Mouse (Mus musculus): ENCODE measurements around the gene Mis18bp1. TPM values are rescaled to one million over a fixed set of nuclear protein-coding genes. Genes with fewer than 3 reads are reported as not detected.
A peak's percentile ranks its signal among the peaks of the same experiment; 100 is the strongest.

The Mis18bp1 gene
- total RNA-seq (2014; rRNA removed), result 2.6 and 4.3 TPM in 2 replicates
- 4.5 and 4.7 TPM in 2 replicates for polyA plus RNA-seq (2015; fragmentation: Nextera tagmentation; extraction: Ambion mirVana)

- Histone ChIP-seq H3K36me3 (ENCODE audit: insufficient read depth, low read length) (no peaks in the 10 kb centered on the region), H3K4me1 (ENCODE audit: insufficient read depth, low read length) (no peaks in the 10 kb centered on the region), H3K27me3 (ENCODE audit: insufficient read depth, low read length) (no peaks in the 10 kb centered on the region), H3K9me3 (ENCODE audit: low read length) (no peaks in the 10 kb centered on the region), H3K4me2 (ENCODE audit: low read depth, low read length, poor library complexity, severe bottlenecking) (peak within 1 kb of the TSS; percentile 78), H3K4me3 (ENCODE audit: low read depth, low read length) (peak within 1 kb of the TSS; percentile 67), H3K9ac (replicated peaks; ENCODE audit: low read length, poor library complexity, severe bottlenecking) (peak within 1 kb of the TSS; percentile 57), H3K27ac (ENCODE audit: low read depth, low read length) (peak within 1 kb of the TSS; percentile 80)
- DNase-seq (ENCODE audit: low spot score) (peak; percentile 97), ATAC-seq (ENCODE audit: low FRiP score) (peak; percentile 99)
- no peak for TF ChIP-seq CTCF (IDR thresholded peaks at IDR 0.05)
- WGBS, result under 1% methylated on average over 69 of the region's 70 CpGs
These were observed at the start of gene Mis18bp1 for GRCm38 (mm10) chr12:65172021-65172951. Gene Mis18bp1 (minus strand): TSS chr12:65172604.

GRCm38 (mm10) chr12:65216404-65216840 lies 44.0 kb upstream of the Mis18bp1 start:
- 34% methylated on average over 6 of the region's 6 CpGs for WGBS
- Histone ChIP-seq H3K4me3 (ENCODE audit: low read depth, low read length) (no peak overlapping the region), H3K27ac (ENCODE audit: low read depth, low read length) (no peak overlapping the region), H3K4me2 (ENCODE audit: low read depth, low read length, poor library complexity, severe bottlenecking) (no peak overlapping the region), H3K27me3 (ENCODE audit: insufficient read depth, low read length) (no peaks in the 10 kb centered on the region), H3K9ac (replicated peaks; ENCODE audit: low read length, poor library complexity, severe bottlenecking) (no peak overlapping the region), H3K9me3 (ENCODE audit: low read length) (no peaks in the 10 kb centered on the region), H3K36me3 (ENCODE audit: insufficient read depth, low read length) (no peaks in the 10 kb centered on the region), H3K4me1 (ENCODE audit: insufficient read depth, low read length) (no peaks in the 10 kb centered on the region)
- TF ChIP-seq CTCF (IDR thresholded peaks at IDR 0.05), result no peak
- ATAC-seq (ENCODE audit: low FRiP score) (peak; percentile 58; the same call in 1 of the 2 replicates), DNase-seq (ENCODE audit: low spot score) (peak; percentile 29)

- Histone ChIP-seq H3K27ac (ENCODE audit: low read depth, low read length) (no peak overlapping the region), H3K9ac (replicated peaks; ENCODE audit: low read length, poor library complexity, severe bottlenecking) (no peak overlapping the region), H3K36me3 (ENCODE audit: insufficient read depth, low read length) (no peaks in the 10 kb centered on the region), H3K4me3 (ENCODE audit: low read depth, low read length) (no peak overlapping the region), H3K9me3 (ENCODE audit: low read length) (no peaks in the 10 kb centered on the region), H3K4me1 (ENCODE audit: insufficient read depth, low read length) (no peaks in the 10 kb centered on the region), H3K27me3 (ENCODE audit: insufficient read depth, low read length) (no peaks in the 10 kb centered on the region), H3K4me2 (ENCODE audit: low read depth, low read length, poor library complexity, severe bottlenecking) (no peak overlapping the region)
- TF ChIP-seq CTCF (IDR thresholded peaks at IDR 0.05), result no peak
- WGBS, result 9% methylated on average over 1 of the region's 1 CpGs
- no peak for DNase-seq (ENCODE audit: low spot score)
- no peak for ATAC-seq (ENCODE audit: low FRiP score)
These were observed 34.0 kb upstream of the Mis18bp1 start for GRCm38 (mm10) chr12:65206431-65206830.

- DNase-seq (ENCODE audit: low spot score), result no peak
- TF ChIP-seq CTCF (IDR thresholded peaks at IDR 0.05), result no peak
- Histone ChIP-seq H3K4me1 (ENCODE audit: insufficient read depth, low read length) (no peaks in the 10 kb centered on the region), H3K27ac (ENCODE audit: low read depth, low read length) (no peak overlapping the region), H3K36me3 (ENCODE audit: insufficient read depth, low read length) (no peaks in the 10 kb centered on the region), H3K9me3 (ENCODE audit: low read length) (no peaks in the 10 kb centered on the region), H3K4me3 (ENCODE audit: low read depth, low read length) (no peak overlapping the region), H3K9ac (replicated peaks; ENCODE audit: low read length, poor library complexity, severe bottlenecking) (no peak overlapping the region), H3K4me2 (ENCODE audit: low read depth, low read length, poor library complexity, severe bottlenecking) (no peak overlapping the region), H3K27me3 (ENCODE audit: insufficient read depth, low read length) (no peaks in the 10 kb centered on the region)
- ATAC-seq (ENCODE audit: low FRiP score), result no peak
- 96% methylated on average over 2 of the region's 2 CpGs for WGBS
These were observed 29.4 kb upstream of the Mis18bp1 start for GRCm38 (mm10) chr12:65201812-65202211.

GRCm38 (mm10) chr12:65194003-65194530 lies 21.7 kb upstream of the Mis18bp1 start:
- H3K27me3 ChIP-seq (ENCODE audit: insufficient read depth, low read length), result no peaks in the 10 kb centered on the region
- no peaks in the 10 kb centered on the region for H3K9me3 ChIP-seq (ENCODE audit: low read length)
- DNase-seq (ENCODE audit: low spot score) (no peak), ATAC-seq (ENCODE audit: low FRiP score) (no peak)
- WGBS, result 47% methylated on average over 5 of the region's 5 CpGs
- H3K4me3 ChIP-seq (ENCODE audit: low read depth, low read length), result no peak overlapping the region
- no peaks in the 10 kb centered on the region for H3K36me3 ChIP-seq (ENCODE audit: insufficient read depth, low read length)
- H3K27ac ChIP-seq (ENCODE audit: low read depth, low read length), result no peak overlapping the region
- H3K9ac ChIP-seq (replicated peaks; ENCODE audit: low read length, poor library complexity, severe bottlenecking), result no peak overlapping the region
- H3K4me1 ChIP-seq (ENCODE audit: insufficient read depth, low read length), result no peaks in the 10 kb centered on the region
- TF ChIP-seq CTCF (IDR thresholded peaks at IDR 0.05), result no peak
- no peak overlapping the region for H3K4me2 ChIP-seq (ENCODE audit: low read depth, low read length, poor library complexity, severe bottlenecking)

- TF ChIP-seq CTCF (IDR thresholded peaks at IDR 0.05), result no peak
- H3K9ac ChIP-seq (replicated peaks; ENCODE audit: low read length, poor library complexity, severe bottlenecking), result no peak overlapping the region
- H3K36me3 ChIP-seq (ENCODE audit: insufficient read depth, low read length), result no peaks in the 10 kb centered on the region
- ATAC-seq (ENCODE audit: low FRiP score) (no peak), DNase-seq (ENCODE audit: low spot score) (no peak)
- H3K4me1 ChIP-seq (ENCODE audit: insufficient read depth, low read length), result no peaks in the 10 kb centered on the region
- no peaks in the 10 kb centered on the region for H3K9me3 ChIP-seq (ENCODE audit: low read length)
- 78% methylated on average over 2 of the region's 2 CpGs for WGBS
- no peak overlapping the region for H3K27ac ChIP-seq (ENCODE audit: low read depth, low read length)
- H3K4me3 ChIP-seq (ENCODE audit: low read depth, low read length), result no peak overlapping the region
- H3K4me2 ChIP-seq (ENCODE audit: low read depth, low read length, poor library complexity, severe bottlenecking), result no peak overlapping the region
- no peaks in the 10 kb centered on the region for H3K27me3 ChIP-seq (ENCODE audit: insufficient read depth, low read length)
These were observed 16.8 kb upstream of the Mis18bp1 start for GRCm38 (mm10) chr12:65189213-65189612.

All from midbrain, postnatal 0 days (tissue).